Mouse (Mus musculus): Measurements from ENCODE around the gene Trpm8. TPM values are rescaled to one million over a fixed set of nuclear protein-coding genes. Genes with fewer than 3 reads are reported as not detected.

The Trpm8 gene
- polyA plus RNA-seq, 1 experiment from 2014 or later = not detected

GRCm38 (mm10) chr1:88258881-88259642 lies 18.4 kb upstream of the Trpm8 start:
- H3K9me3 ChIP-seq (replicated peaks) = peaks cover 43% of the 10 kb centered on the region
- H3K4me1 ChIP-seq (replicated peaks) = peaks cover 24% of the 10 kb centered on the region
- no peaks in the 10 kb centered on the region for H3K27me3 ChIP-seq (replicated peaks)
- ATAC-seq (ENCODE audit: insufficient number of reproducible peaks, low FRiP score) = 0 out of 2 replicates have a peak, but pooled peaks have one; percentile 0
- 63% methylated on average over 8 of the region's 8 CpGs for WGBS
- peaks cover 46% of the 10 kb centered on the region for H3K36me3 ChIP-seq
- no peak overlapping the region for H3K27ac ChIP-seq (ENCODE audit: poor library complexity, severe bottlenecking)
- H3K4me3 ChIP-seq = no peak overlapping the region
- H3K9ac ChIP-seq = 0 out of 2 replicates have a peak overlapping the region, but pooled peaks have one; percentile 0
- H3K4me2 ChIP-seq = no peak overlapping the region

DNA sequence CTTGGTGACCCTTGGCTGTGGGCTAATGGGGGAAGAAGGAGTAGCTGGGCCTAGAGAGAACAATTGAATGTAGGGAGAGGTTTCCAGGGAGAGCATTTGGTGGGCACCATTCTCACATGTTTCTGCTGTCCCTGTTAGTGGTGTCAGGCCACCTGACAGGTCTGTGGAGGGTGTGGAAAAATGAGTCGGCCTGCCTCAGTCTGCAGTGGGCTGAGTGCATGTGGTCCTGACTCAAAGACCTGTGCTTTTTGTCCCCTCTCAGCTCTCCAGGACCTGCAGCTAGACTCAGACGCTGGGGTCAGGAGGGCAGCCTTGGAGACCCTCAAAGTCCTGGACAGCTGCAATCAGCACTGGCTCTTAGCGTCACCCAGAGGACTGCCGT lies 17.8 kb upstream of the Trpm8 start:
- ATAC-seq (ENCODE audit: insufficient number of reproducible peaks, low FRiP score) = 0 out of 2 replicates have a peak, but pooled peaks have one; percentile 2
- Histone ChIP-seq H3K36me3 (peaks cover 51% of the 10 kb centered on the region), H3K9ac (no peak overlapping the region), H3K4me3 (no peak overlapping the region), H3K27ac (ENCODE audit: poor library complexity, severe bottlenecking) (no peak overlapping the region), H3K4me1 (replicated peaks) (peaks cover 26% of the 10 kb centered on the region), H3K9me3 (replicated peaks) (peaks cover 41% of the 10 kb centered on the region), H3K4me2 (no peak overlapping the region), H3K27me3 (replicated peaks) (no peaks in the 10 kb centered on the region)
- 73% methylated on average over 4 of the region's 4 CpGs for WGBS

DNA sequence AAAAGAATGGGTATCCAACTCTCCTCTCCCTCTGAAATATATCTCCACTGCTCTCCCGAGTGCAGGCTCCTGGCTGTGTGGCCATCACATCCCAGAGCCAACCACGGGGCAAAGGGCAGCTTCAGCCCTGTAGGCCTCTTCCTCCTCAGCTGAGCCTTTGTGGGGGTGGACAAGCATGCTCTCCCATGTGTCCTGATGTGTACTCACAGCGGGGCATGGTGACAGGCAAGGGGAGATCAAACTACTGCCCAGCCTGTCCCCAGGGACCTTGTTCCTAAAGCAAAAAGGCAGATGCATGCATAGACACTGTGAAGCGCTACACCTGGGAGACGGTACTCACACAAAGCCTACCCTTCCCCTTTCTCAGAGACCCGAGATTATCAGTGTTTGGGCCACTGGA lies 17.3 kb upstream of the Trpm8 start:
- peaks cover 56% of the 10 kb centered on the region for H3K36me3 ChIP-seq
- no peak overlapping the region for H3K9ac ChIP-seq
- no peak overlapping the region for H3K27ac ChIP-seq (ENCODE audit: poor library complexity, severe bottlenecking)
- H3K4me3 ChIP-seq = no peak overlapping the region
- H3K9me3 ChIP-seq (replicated peaks) = peaks cover 36% of the 10 kb centered on the region
- peak; percentile 1; the same call in 1 of the 2 replicates for ATAC-seq (ENCODE audit: insufficient number of reproducible peaks, low FRiP score)
- no peak overlapping the region for H3K4me2 ChIP-seq
- peaks cover 31% of the 10 kb centered on the region for H3K4me1 ChIP-seq (replicated peaks)
- 78% methylated on average over 6 of the region's 6 CpGs for WGBS
- H3K27me3 ChIP-seq (replicated peaks) = no peaks in the 10 kb centered on the region

DNA sequence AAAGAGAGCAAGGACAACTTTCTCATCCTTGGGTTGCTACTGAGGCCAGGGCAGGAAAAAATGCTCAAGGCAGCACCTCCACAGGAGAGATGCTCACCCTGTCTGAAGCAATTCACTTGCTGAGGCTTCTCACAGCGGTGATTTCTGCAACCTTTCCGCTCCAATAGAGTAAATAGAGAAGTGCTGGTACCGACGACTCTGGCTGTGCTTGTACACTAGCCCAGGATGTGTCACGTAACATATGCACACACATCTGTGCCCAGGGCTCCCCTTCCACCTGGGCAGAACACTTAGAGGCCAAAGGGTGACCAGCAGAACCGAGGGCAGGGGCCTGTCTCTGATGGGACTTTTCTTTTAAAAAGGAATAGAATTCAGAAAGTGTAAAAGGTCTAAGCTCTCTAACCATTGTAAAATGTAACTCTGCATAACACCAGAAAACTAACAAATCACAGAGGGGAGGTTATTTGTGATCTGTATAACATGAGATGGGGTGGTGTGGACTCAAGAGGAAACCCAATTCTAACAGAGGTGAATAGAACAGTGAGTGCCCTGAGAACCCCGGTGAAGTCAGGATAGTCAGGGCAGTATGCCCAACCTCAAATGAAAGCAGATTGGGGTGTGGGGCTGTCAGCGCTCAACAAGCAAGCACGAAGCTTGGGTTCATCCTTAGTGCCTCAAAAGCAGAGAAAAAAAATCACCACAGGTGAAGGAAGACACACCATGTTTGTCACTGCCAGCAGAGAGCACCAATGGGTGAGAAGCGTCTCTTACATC lies 16.7 kb upstream of the Trpm8 start:
- Histone ChIP-seq H3K9ac (no peak overlapping the region), H3K4me2 (no peak overlapping the region), H3K4me3 (no peak overlapping the region), H3K27me3 (replicated peaks) (no peaks in the 10 kb centered on the region), H3K9me3 (replicated peaks) (peaks cover 29% of the 10 kb centered on the region), H3K4me1 (replicated peaks) (peaks cover 35% of the 10 kb centered on the region), H3K27ac (ENCODE audit: poor library complexity, severe bottlenecking) (no peak overlapping the region), H3K36me3 (peaks cover 63% of the 10 kb centered on the region)
- WGBS = 81% methylated on average over 10 of the region's 10 CpGs
- ATAC-seq (ENCODE audit: insufficient number of reproducible peaks, low FRiP score) = no peak

GRCm38 (mm10) chr1:88261706-88262105 lies 15.8 kb upstream of the Trpm8 start:
- ATAC-seq (ENCODE audit: insufficient number of reproducible peaks, low FRiP score) = 0 out of 2 replicates have a peak, but pooled peaks have one; percentile 0
- peaks cover 20% of the 10 kb centered on the region for H3K9me3 ChIP-seq (replicated peaks)
- WGBS = 83% methylated on average over 7 of the region's 7 CpGs
- peaks cover 35% of the 10 kb centered on the region for H3K4me1 ChIP-seq (replicated peaks)
- no peak overlapping the region for H3K9ac ChIP-seq
- H3K4me3 ChIP-seq = no peak overlapping the region
- no peak overlapping the region for H3K27ac ChIP-seq (ENCODE audit: poor library complexity, severe bottlenecking)
- peaks cover 72% of the 10 kb centered on the region for H3K36me3 ChIP-seq
- no peaks in the 10 kb centered on the region for H3K27me3 ChIP-seq (replicated peaks)
- no peak overlapping the region for H3K4me2 ChIP-seq

- ATAC-seq (ENCODE audit: insufficient number of reproducible peaks, low FRiP score) = peak; percentile 5; the same call in 1 of the 2 replicates
- peaks cover 78% of the 10 kb centered on the region for H3K36me3 ChIP-seq
- WGBS = 75% methylated on average over 4 of the region's 4 CpGs
Observed at GRCm38 (mm10) chr1:88262255-88262654, 15.2 kb upstream of the Trpm8 start.

GRCm38 (mm10) chr1:88262961-88263360 lies 14.5 kb upstream of the Trpm8 start:
- no peak for ATAC-seq (ENCODE audit: insufficient number of reproducible peaks, low FRiP score)
- no peak overlapping the region for H3K9ac ChIP-seq
- 75% methylated on average over 6 of the region's 6 CpGs for WGBS
- H3K36me3 ChIP-seq = peaks cover 85% of the 10 kb centered on the region
- no peak overlapping the region for H3K27ac ChIP-seq (ENCODE audit: poor library complexity, severe bottlenecking)
- peaks cover 35% of the 10 kb centered on the region for H3K4me1 ChIP-seq (replicated peaks)
- no peak overlapping the region for H3K4me2 ChIP-seq
- H3K4me3 ChIP-seq = no peak overlapping the region
- peaks cover 9% of the 10 kb centered on the region for H3K9me3 ChIP-seq (replicated peaks)
- H3K27me3 ChIP-seq (replicated peaks) = no peaks in the 10 kb centered on the region

More at GRCm38 (mm10) chr1:88262255-88262654, 15.2 kb upstream of the Trpm8 start:
- Histone ChIP-seq H3K9ac (no peak overlapping the region), H3K4me1 (replicated peaks) (peaks cover 35% of the 10 kb centered on the region), H3K9me3 (replicated peaks) (peaks cover 16% of the 10 kb centered on the region), H3K4me2 (no peak overlapping the region), H3K4me3 (no peak overlapping the region), H3K27me3 (replicated peaks) (no peaks in the 10 kb centered on the region), H3K27ac (ENCODE audit: poor library complexity, severe bottlenecking) (no peak overlapping the region)

DNA sequence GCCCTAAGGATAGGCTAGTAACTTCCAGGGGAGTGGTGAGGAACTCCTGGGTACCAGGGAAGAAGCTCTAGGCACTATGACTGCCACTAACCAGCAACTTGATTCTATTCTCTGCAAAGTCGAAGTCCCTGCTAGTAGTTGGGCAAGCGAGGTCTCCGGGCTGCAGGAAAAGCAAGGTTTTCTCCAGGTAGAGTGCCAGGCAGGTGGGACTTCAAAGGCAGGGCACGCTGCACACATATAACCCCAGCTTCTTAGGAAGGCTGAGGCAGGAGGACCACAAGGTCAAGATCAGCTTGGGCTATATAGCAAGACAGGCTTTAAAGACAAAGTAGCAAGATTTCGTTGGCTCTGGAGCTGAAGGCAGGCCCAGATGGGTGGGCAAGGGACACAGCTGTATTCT lies 13.7 kb upstream of the Trpm8 start:
- no peak for ATAC-seq (ENCODE audit: insufficient number of reproducible peaks, low FRiP score)
- Histone ChIP-seq H3K4me3 (no peak overlapping the region), H3K4me1 (replicated peaks) (peaks cover 35% of the 10 kb centered on the region), H3K4me2 (no peak overlapping the region), H3K27ac (ENCODE audit: poor library complexity, severe bottlenecking) (no peak overlapping the region), H3K9ac (no peak overlapping the region), H3K36me3 (peaks cover 93% of the 10 kb centered on the region), H3K27me3 (replicated peaks) (no peaks in the 10 kb centered on the region), H3K9me3 (replicated peaks) (peaks cover 3% of the 10 kb centered on the region; the same call in 1 of the 2 replicates)
- 88% methylated on average over 5 of the region's 5 CpGs for WGBS

DNA sequence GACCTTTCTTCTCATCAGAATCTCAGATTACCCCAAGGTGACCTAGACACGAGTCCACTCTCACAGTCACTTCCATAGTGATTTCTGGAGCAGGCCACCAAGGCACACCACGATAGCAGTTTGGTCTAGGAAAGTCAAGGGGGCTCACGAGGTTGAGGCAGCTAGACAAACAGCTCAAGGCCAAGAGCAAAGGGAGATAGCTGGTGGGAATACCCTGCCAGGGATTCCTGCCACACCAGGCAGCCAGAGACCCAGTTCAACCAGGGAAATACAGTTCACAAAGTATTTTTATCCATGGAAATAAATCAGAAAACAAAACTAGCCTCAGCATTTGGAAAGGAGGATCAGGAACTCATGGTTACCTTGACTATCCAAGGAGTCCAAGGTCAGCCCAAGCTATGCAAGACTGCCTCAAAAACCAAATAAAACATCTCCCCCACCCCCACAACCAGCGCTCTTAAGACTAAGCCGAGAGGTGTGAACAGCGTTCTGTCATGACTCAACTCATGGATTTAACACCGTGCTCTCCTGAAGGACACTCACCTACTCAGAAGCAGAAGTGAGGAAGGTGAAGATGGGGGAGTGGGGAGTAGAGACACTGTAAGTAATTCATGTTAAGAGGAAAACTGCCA lies 13.1 kb upstream of the Trpm8 start:
- Histone ChIP-seq H3K36me3 (peaks cover 99% of the 10 kb centered on the region), H3K9ac (no peak overlapping the region), H3K27ac (ENCODE audit: poor library complexity, severe bottlenecking) (no peak overlapping the region), H3K4me1 (replicated peaks) (peaks cover 32% of the 10 kb centered on the region), H3K4me2 (no peak overlapping the region), H3K27me3 (replicated peaks) (no peaks in the 10 kb centered on the region), H3K9me3 (replicated peaks) (peaks cover 3% of the 10 kb centered on the region; the same call in 1 of the 2 replicates), H3K4me3 (no peak overlapping the region)
- no peak for ATAC-seq (ENCODE audit: insufficient number of reproducible peaks, low FRiP score)
- 78% methylated on average over 7 of the region's 7 CpGs for WGBS

- H3K4me3 ChIP-seq = no peak overlapping the region
- no peak overlapping the region for H3K4me2 ChIP-seq
- H3K27me3 ChIP-seq (replicated peaks) = no peaks in the 10 kb centered on the region
- WGBS = 67% methylated on average over 4 of the region's 4 CpGs
- H3K4me1 ChIP-seq (replicated peaks) = peaks cover 27% of the 10 kb centered on the region
- no peak overlapping the region for H3K9ac ChIP-seq
- peaks cover 3% of the 10 kb centered on the region; the same call in 1 of the 2 replicates for H3K9me3 ChIP-seq (replicated peaks)
- ATAC-seq (ENCODE audit: insufficient number of reproducible peaks, low FRiP score) = no peak
- no peak overlapping the region for H3K27ac ChIP-seq (ENCODE audit: poor library complexity, severe bottlenecking)
- peaks cover 100% of the 10 kb centered on the region for H3K36me3 ChIP-seq
Observed at GRCm38 (mm10) chr1:88264869-88265240, 12.6 kb upstream of the Trpm8 start.

- no peak for ATAC-seq (ENCODE audit: insufficient number of reproducible peaks, low FRiP score)
- H3K4me2 ChIP-seq = no peak overlapping the region
- H3K27me3 ChIP-seq (replicated peaks) = no peaks in the 10 kb centered on the region
- no peaks in the 10 kb centered on the region for H3K9me3 ChIP-seq (replicated peaks)
- 86% methylated on average over 13 of the region's 13 CpGs for WGBS
- H3K9ac ChIP-seq = no peak overlapping the region
- peaks cover 91% of the 10 kb centered on the region for H3K36me3 ChIP-seq
- H3K4me1 ChIP-seq (replicated peaks) = peaks cover 24% of the 10 kb centered on the region
- H3K4me3 ChIP-seq = no peak overlapping the region
- H3K27ac ChIP-seq (ENCODE audit: poor library complexity, severe bottlenecking) = no peak overlapping the region
Observed at GRCm38 (mm10) chr1:88266123-88266522, 11.3 kb upstream of the Trpm8 start.
